Mouse (Mus musculus) heart, embryonic 11.5 days (tissue): ENCODE measurements around the gene Nhlrc2. TPM values are rescaled to one million over a fixed set of nuclear protein-coding genes. Genes with fewer than 3 reads are reported as not detected.
A peak's percentile ranks its signal among the peaks of the same experiment; 100 is the strongest.

Experiments
- ATAC-seq: fragments of 200-750 bp; cut with Nextera tagmentation; replicated peaks from 2 replicates; pipeline ENCODE4 v1.8.0; 2017; ENCODE audit warnings: moderate library complexity; ENCODE audit not compliant: insufficient number of reproducible peaks, low FRiP score, low TSS enrichment
- H3K27ac ChIP-seq: fragments of 300-500 bp; sonication (generic); 2 replicates; pipeline ENCODE4 v1.5.1; 2014; ENCODE audit warnings: mild to moderate bottlenecking, low read depth, low read length
- H3K27me3 ChIP-seq: fragments of 300-500 bp; sonication (generic); 2 replicates; pipeline ENCODE4 v1.6.1; 2014; ENCODE audit warnings: mild to moderate bottlenecking, low read length, mixed read lengths; ENCODE audit not compliant: control insufficient read depth, insufficient read depth
- H3K36me3 ChIP-seq: fragments of 300-500 bp; sonication (generic); 2 replicates; pipeline ENCODE4 v1.6.1; 2014; ENCODE audit warnings: mild to moderate bottlenecking, low read length, moderate library complexity, mixed read lengths; ENCODE audit not compliant: control insufficient read depth, insufficient read depth
- H3K4me1 ChIP-seq: fragments of 300-500 bp; sonication (generic); 2 replicates; pipeline ENCODE4 v1.6.1; 2014; ENCODE audit warnings: low read length; ENCODE audit not compliant: control insufficient read depth, insufficient read depth
- H3K4me2 ChIP-seq: fragments of 300-500 bp; sonication (generic); 2 replicates; pipeline ENCODE4 v1.6.1; 2014; ENCODE audit warnings: mild to moderate bottlenecking, moderate library complexity
- H3K4me3 ChIP-seq: fragments of 300-500 bp; sonication (generic); 2 replicates; pipeline ENCODE4 v1.5.1; 2014; ENCODE audit warnings: low read depth, low read length
- H3K9ac ChIP-seq: fragments of 300-500 bp; sonication (generic); 2 replicates; pipeline ENCODE4 v1.6.1; 2014; ENCODE audit warnings: mild to moderate bottlenecking, low read depth, low read length, moderate library complexity
- H3K9me3 ChIP-seq: fragments of 300-500 bp; sonication (generic); replicated peaks from 2 replicates; pipeline ENCODE4 v1.6.1; 2016; ENCODE audit warnings: low read length; ENCODE audit not compliant: control insufficient read depth
- WGBS: fragments of 180-500 bp; shearing (Covaris S2); extraction: QIAGEN DNeasy Blood & Tissue Kit; methylation state at CpG from one replicate; pipeline ENCODE4 v1.1.7; 2014; ENCODE audit not compliant: insufficient replicate concordance; 5-methylcytosine and 5-hydroxymethylcytosine counted together
- polyA plus RNA-seq: library from polyadenylated mRNA; unstranded; fragments of >200 nt; fragmentation: Nextera tagmentation; extraction: Ambion mirVana; gene quantifications from 2 replicates; pipeline ENCODE4 v1.2.1, GENCODE M21; 2014

Gene Nhlrc2
- polyA plus RNA-seq, 1 experiment from 2014 or later, result 13.1 TPM

DNA sequence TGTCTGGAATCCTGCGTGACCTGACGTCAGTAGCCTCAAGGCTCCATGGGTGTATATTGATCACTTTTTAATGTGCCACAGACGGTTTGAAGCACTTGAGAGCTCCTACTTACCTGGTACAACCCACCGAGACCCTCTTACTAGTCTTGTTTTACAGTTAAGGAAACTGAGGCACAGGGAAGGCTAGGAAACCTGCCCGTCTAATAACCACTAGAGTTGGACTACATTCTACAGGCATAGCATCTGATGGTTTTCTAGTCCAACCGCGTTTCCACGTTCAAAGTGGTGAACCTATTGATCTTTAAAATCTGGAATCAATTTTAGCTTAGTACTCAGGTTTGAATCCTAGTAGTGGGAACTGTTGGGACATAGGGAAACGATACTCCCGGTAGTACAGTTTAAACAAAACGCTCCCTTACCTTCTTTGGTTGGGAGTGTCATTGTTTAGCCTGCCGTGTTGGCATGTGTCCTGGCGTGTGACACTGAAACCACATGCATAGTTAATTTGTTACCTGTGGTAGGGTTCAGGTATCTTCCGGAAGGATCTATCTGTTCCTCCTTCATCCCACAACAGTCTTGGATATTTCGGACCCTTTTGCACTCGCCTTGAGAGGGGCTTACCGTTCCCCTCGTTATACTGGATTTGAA lies 1.1 kb downstream of the Nhlrc2 start:
- H3K36me3 ChIP-seq, result peaks cover 18% of the 10 kb centered on the region
- H3K4me1 ChIP-seq, result peaks cover 6% of the 10 kb centered on the region; the same call in 1 of the 2 replicates
- no peaks in the 10 kb centered on the region for H3K27me3 ChIP-seq
- WGBS, result 24% methylated on average over 18 of the region's 18 CpGs
- H3K9ac ChIP-seq, result peak overlapping the region; percentile 98
- peak overlapping the region; percentile 85 for H3K4me2 ChIP-seq
- peak overlapping the region; percentile 99 for H3K27ac ChIP-seq
- H3K4me3 ChIP-seq, result peak overlapping the region; percentile 94
- ATAC-seq, result no peak
- H3K9me3 ChIP-seq, result no peaks in the 10 kb centered on the region

- H3K27ac ChIP-seq, result no peak overlapping the region
- H3K4me1 ChIP-seq, result 0 out of 2 replicates have a peak, but pooled peaks cover 4% of the 10 kb centered on the region
- H3K4me3 ChIP-seq, result no peak overlapping the region
- no peaks in the 10 kb centered on the region for H3K9me3 ChIP-seq
- ATAC-seq, result no peak
- peaks cover 23% of the 10 kb centered on the region for H3K36me3 ChIP-seq
- 98% methylated on average over 3 of the region's 3 CpGs for WGBS
- H3K27me3 ChIP-seq, result no peaks in the 10 kb centered on the region
- H3K9ac ChIP-seq, result no peak overlapping the region
- no peak overlapping the region for H3K4me2 ChIP-seq
Observed at GRCm38 (mm10) chr19:56553177-56553576, 5.1 kb downstream of the Nhlrc2 start.

- no peak overlapping the region for H3K27ac ChIP-seq
- ATAC-seq, result no peak
- H3K27me3 ChIP-seq, result no peaks in the 10 kb centered on the region
- H3K9me3 ChIP-seq, result no peaks in the 10 kb centered on the region
- WGBS, result 50% methylated on average over 5 of the region's 5 CpGs
- H3K36me3 ChIP-seq, result peaks cover 23% of the 10 kb centered on the region
- no peak overlapping the region for H3K9ac ChIP-seq
- no peak overlapping the region for H3K4me2 ChIP-seq
- no peak overlapping the region for H3K4me3 ChIP-seq
- H3K4me1 ChIP-seq, result no peaks in the 10 kb centered on the region
Observed at GRCm38 (mm10) chr19:56555972-56556371, 7.9 kb downstream of the Nhlrc2 start.

GRCm38 (mm10) chr19:56562433-56563138 lies 14.5 kb downstream of the Nhlrc2 start:
- H3K4me1 ChIP-seq, result no peaks in the 10 kb centered on the region
- H3K4me3 ChIP-seq, result no peak overlapping the region
- no peak for ATAC-seq
- no peak overlapping the region for H3K9ac ChIP-seq
- 89% methylated on average over 9 of the region's 9 CpGs for whole genome bisulfite sequencing
- H3K9me3 ChIP-seq, result no peaks in the 10 kb centered on the region
- H3K27me3 ChIP-seq, result no peaks in the 10 kb centered on the region
- H3K27ac ChIP-seq, result no peak overlapping the region
- H3K36me3 ChIP-seq, result no peaks in the 10 kb centered on the region
- H3K4me2 ChIP-seq, result no peak overlapping the region

DNA sequence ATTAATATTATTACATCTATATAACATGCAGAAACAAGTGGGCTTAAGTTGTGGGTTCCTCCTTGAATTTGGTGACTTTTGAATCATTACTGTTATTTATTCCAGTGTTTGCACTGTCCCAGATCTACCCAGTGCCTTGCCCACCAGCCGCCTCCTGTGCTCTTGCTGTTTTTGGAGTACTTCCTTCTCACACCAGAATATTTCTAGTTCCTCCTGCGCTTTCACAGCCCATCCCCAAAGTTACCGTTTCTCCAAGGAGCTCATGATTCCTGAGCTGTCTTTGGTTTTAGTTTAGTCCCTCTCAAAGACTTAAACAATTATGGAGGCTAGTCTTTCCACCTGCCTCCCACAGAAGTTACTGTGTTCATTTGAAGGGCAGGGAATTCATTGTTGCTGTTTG lies 15.4 kb downstream of the Nhlrc2 start:
- Histone ChIP-seq H3K27ac (no peak overlapping the region), H3K9me3 (no peaks in the 10 kb centered on the region), H3K4me2 (no peak overlapping the region), H3K36me3 (no peaks in the 10 kb centered on the region), H3K4me3 (no peak overlapping the region), H3K27me3 (no peaks in the 10 kb centered on the region), H3K4me1 (no peaks in the 10 kb centered on the region), H3K9ac (no peak overlapping the region)
- 85% methylated on average over 3 of the region's 3 CpGs for WGBS
- no peak for ATAC-seq

GRCm38 (mm10) chr19:56565358-56565757 lies 17.3 kb downstream of the Nhlrc2 start:
- H3K4me2 ChIP-seq, result no peak overlapping the region
- no peaks in the 10 kb centered on the region for H3K36me3 ChIP-seq
- no peak overlapping the region for H3K4me3 ChIP-seq
- no peaks in the 10 kb centered on the region for H3K9me3 ChIP-seq
- no peak overlapping the region for H3K27ac ChIP-seq
- no peak overlapping the region for H3K9ac ChIP-seq
- H3K27me3 ChIP-seq, result no peaks in the 10 kb centered on the region
- no peaks in the 10 kb centered on the region; the same call in 1 of the 2 replicates for H3K4me1 ChIP-seq
- no peak for ATAC-seq
- WGBS, result 64% methylated on average over 6 of the region's 6 CpGs

DNA sequence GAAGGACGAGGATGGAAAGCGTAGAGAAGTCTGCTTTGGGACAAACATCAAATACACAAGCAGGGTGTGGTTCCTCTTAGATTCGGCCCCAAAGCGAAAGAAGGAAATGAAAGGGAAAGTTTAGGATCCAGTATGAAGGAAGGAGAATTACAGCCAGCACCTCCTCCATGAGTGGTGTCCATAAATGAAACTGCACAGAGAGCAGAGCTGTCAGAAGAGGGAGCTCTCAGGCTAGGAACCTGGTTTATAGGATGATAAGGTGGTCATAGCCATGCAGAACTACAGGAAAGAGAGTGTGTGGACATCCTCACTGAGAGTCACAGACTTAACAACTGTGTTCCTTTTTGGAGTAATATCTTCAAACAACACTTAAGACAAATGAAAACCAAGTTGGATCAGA lies 18.0 kb downstream of the Nhlrc2 start:
- no peak overlapping the region for H3K27ac ChIP-seq
- no peak overlapping the region for H3K4me3 ChIP-seq
- H3K9me3 ChIP-seq, result no peaks in the 10 kb centered on the region
- ATAC-seq, result no peak
- peaks cover 5% of the 10 kb centered on the region; the same call in 1 of the 2 replicates for H3K4me1 ChIP-seq
- H3K36me3 ChIP-seq, result 0 out of 2 replicates have a peak, but pooled peaks cover 3% of the 10 kb centered on the region
- no peak overlapping the region for H3K4me2 ChIP-seq
- no peak overlapping the region for H3K9ac ChIP-seq
- H3K27me3 ChIP-seq, result no peaks in the 10 kb centered on the region
- 90% methylated on average over 4 of the region's 4 CpGs for WGBS

DNA sequence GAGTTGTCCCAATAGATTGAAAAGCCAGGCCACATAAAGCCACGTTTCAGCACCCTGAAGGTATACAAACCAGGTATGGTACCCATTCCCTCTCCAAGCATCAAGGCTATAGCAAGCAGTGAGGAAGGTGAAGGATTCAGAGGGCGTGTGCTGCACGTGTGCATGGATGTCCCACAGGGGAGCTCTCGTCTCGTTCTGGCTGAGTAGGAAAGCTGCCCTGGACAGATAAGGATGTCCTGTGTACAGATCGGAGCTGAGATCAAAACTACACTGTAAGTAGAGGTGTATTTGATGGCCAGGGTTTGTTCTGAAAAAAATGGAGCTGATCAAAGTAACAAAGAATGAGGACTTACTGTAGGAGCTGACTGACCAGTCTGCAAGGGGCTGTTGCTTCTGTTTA lies 18.9 kb downstream of the Nhlrc2 start:
- no peak overlapping the region for H3K4me2 ChIP-seq
- no peaks in the 10 kb centered on the region for H3K9me3 ChIP-seq
- peaks cover 5% of the 10 kb centered on the region; the same call in 1 of the 2 replicates for H3K4me1 ChIP-seq
- H3K9ac ChIP-seq, result no peak overlapping the region
- 0 out of 2 replicates have a peak, but pooled peaks cover 3% of the 10 kb centered on the region for H3K36me3 ChIP-seq
- H3K27me3 ChIP-seq, result no peaks in the 10 kb centered on the region
- H3K27ac ChIP-seq, result no peak overlapping the region
- no peak overlapping the region for H3K4me3 ChIP-seq
- 73% methylated on average over 6 of the region's 6 CpGs for WGBS
- ATAC-seq, result no peak
